Mouse (Mus musculus): ENCODE measurements at regions not wholly inside any gene's neighbourhood (a gene's known extent, or its start where the extent isn't known, plus 50 kb on each side); places are given as distances from the start of the nearest gene placed in this dataset.

GRCm38 (mm10) chr7:115294655-115295230 lies 551.2 kb downstream of the Insc start:
- DNase-seq: no peak

- DNase-seq: peak; percentile 52
Measured at GRCm38 (mm10) chr7:115300241-115300640, 556.7 kb downstream of the Insc start.

DNA sequence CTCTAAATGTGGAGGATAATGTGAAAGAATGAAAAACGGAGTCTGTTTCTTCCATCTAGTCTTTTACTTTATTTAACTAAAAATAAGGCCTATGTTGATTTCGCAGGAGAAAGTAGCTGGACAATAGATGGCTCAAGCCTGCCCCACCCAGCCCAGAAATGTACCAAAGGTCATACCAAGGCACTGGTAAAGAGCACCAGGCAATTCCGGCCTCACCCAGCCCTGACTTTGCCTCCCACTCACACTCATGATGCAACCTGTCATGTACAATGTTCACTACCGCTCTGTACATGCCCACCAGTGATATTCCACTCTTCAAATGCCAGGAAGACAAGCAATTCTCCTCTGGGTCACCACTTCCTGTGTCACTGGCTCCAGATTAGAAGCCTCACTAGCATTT lies 564.9 kb downstream of the Insc start:
- no peak for DNase-seq

DNA sequence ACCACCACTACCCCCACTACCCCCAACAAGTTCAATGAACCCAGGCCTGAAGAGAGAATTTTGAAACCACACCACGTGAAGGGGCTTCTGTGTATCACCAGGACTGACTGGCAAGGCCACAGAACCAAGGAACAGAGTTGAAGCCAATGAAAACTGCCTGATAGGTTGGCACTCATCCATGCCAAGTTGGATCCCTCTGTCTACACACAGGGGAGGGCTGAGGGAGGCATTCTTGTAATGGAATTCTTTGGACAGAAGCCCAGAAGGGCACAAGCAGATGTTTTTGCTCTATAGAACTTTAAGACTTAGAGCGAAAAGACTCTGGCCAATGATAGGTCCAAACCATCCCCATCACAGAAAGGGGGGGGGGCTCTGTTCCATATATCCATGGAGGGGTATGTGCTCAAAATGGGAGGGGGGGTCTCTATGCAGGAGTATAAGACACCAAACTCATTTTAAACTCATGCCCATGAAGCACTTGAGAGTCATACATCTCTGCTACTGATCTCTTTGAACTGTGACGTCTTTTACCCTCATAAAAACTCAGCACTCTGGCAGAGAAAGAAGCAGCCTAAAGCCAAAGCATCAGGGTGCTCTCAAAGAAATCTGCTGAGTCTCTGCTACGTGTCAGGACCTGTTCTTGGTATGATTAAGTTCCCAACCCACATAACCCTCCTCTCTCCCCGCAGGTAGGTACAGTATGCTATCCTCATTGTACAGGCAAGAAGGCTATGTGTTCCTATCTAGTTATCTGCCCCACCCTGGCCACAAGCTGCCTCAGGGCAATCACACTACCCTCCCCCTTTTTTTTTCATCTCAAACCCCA lies 567.1 kb downstream of the Insc start:
- peak; percentile 62 for DNase-seq

DNA sequence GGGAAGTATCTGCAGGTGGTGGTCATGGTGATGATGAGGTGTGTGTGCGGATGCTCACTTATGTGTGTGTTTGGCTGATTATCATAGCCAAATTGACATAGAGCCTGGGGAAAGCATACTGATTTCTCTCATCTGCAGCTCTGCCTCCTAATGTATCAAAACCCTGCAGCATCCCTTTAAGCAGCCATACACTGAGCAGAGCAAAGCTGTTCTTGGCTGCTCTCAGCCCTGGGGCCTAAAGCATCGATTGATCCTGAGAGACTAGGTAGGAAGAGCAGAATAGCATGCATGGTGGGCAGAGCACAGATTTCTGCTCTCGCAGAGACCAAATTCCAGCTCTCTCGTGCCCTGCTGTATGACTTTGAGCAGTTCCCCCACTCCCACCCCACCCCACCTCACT lies 576.0 kb downstream of the Insc start:
- DNase-seq: no peak

DNA sequence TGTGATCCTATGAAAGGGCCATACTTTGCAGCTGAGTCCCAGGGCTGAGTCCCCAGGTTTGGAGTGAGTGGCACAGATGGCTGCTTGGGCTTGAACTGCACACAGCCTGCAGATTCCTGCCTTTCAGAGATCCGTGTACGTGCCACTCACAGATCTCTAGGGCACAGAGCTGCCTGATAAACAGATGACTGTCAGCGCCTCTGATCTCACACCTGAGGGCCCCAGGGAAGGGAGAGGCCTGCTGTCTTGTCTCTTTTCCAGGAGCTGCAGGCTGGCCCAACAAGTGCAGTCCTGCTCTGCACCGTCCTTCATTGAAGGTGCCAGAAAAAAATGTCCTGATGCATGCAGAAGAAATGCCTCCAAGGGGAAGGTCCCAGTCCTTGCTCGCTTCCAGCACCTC lies 579.5 kb downstream of the Insc start:
- DNase-seq: no peak

- no peak for DNase-seq
Measured at GRCm38 (mm10) chr7:115328300-115328699, 584.8 kb downstream of the Insc start.

DNA sequence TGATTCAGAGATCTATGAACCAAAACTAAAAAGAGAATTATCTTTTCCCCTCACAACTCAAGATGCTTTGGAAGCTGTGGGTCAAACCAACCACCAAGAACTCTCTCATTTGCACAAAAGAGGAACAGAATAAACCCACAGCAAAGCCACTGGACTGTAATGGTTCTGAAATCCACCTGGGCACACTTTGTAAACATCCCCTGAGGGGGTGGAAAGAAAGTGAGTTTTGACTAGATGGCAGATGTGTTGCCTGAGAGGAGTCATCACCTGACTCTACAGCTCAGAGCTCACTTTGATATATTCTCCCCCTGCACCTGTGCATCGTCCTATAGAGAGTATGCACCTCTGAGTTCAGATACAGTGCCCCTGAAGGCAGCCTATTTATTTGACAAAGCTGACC lies 588.2 kb downstream of the Insc start:
- DNase-seq: no peak

- DNase-seq: peak; percentile 44
Measured at GRCm38 (mm10) chr7:115333046-115333577, 589.6 kb downstream of the Insc start.

DNA sequence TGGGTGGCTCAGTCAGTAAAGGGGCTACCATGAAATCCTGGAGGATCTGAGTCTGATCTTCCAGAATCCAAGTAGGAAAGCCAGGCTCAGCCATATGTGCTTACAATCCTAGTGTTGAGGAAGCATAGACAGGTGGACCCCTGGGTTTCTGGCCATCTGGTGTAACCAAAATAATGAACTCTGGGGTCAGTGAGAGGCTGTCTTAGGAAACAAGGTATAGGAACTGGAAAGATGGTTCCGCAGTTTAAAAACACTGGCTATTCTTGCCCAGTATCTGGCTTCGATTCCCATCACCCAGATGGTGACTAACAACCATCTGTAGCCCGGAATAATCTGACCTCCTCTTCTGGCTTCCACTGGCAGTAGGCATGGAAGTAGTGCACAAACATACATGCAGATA lies 591.6 kb downstream of the Insc start:
- no peak for DNase-seq

DNA sequence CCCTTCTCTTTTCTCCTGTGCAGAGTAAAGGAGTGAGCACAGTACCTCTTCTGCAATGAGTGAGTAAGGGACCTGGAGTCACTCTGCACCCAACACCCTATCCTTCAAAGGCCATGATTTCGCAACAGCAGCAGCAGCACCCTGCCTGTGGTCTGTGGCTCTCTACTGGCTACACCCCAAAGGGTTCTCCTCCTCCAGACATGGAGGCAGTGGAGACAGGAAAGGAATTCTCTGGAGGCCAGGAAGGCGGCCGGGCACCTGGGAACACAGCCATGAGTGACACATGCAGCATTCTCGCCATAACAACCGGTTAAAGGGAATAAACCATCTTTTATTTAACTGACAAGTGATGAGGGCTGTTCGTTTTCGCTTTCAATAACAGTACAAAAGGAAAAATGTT lies 596.7 kb downstream of the Insc start:
- peak; percentile 18 for DNase-seq

GRCm38 (mm10) chr7:115341007-115341406 lies 597.5 kb downstream of the Insc start:
- DNase-seq: no peak

DNA sequence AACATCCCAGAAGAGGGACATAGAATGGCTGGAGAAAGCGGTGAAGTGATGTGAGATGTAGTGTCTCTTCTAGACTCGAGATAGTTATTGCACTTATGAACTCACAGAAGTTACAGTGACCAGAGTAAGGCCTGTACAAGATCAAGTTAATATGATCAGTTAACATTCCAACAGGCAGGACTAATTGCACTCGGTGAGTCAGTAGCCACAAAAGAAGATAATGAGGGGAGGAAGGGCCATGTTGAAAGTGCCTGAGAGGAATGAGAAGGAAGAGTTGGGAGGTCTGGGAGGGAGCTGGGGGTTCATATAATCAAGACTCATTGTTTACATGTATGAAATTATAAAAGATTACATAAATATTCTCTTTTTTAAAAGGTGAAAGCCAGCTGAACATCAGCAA lies 602.3 kb downstream of the Insc start:
- no peak for DNase-seq

GRCm38 (mm10) chr7:115358711-115359110 lies 615.2 kb downstream of the Insc start:
- DNase-seq: no peak

- DNase-seq: no peak
Measured at GRCm38 (mm10) chr7:115360142-115360541, 616.6 kb downstream of the Insc start.

DNA sequence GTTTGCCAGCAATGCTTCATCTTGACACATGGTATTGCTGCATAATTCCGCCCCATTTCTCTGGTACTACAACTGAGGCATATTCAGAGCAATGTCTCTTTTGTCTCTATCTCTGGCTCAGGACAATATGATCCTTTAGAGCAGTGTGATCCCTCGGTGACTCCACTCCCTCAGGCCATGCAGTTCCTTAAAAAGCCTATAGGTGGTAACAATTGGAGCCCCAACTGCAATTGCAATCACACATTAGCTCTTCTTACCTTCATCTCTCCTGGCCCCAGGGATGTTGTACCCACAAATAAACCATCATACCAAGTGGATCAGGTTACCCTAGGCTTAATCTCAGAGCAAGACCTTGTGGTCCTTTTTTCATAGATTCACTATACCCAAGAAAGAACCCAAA lies 618.6 kb downstream of the Insc start:
- no peak for DNase-seq

GRCm38 (mm10) chr7:115366910-115367309 lies 623.4 kb downstream of the Insc start:
- DNase-seq: peak; percentile 83

DNA sequence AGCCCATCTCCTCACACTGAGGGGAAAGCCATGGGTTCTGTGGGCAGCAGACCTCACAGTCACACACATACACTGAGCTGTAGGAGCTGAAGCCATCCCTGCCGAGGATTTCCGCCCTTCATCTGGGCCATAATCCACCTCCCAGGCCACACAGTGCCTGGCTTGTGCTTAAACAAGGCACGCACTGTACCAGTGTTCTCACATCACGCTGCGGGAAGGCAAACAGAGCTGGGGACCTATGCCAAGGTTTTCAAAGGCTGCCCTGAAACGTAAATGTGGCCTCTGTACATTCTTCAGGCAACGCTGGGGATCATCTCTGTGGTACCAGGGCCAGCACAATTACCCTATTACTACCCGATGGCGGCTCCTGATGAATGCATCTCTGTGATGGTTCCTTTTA lies 627.6 kb downstream of the Insc start:
- no peak for DNase-seq

GRCm38 (mm10) chr7:115372921-115373320 lies 629.4 kb downstream of the Insc start:
- DNase-seq: no peak

- no peak for DNase-seq
Measured at GRCm38 (mm10) chr7:115373781-115374533, 630.5 kb downstream of the Insc start.

DNA sequence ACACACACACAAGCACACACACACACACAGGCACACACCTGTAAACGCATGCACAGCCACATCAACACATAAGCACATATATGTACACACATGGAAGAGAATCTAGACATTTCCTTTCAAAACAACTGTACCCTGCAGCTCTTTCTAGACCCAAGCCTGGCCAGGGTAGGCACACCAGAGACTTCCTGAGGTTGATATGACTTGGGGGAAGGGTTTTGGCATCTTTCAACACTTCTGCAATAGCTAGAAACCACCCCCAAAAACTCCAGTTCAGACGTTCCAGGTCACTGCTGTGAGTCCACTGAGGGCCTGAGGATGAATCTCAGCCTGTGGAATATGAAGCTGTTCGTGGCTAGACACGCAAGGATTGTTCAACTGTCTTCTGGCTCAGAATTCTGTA lies 632.6 kb downstream of the Insc start:
- DNase-seq: no peak

DNA sequence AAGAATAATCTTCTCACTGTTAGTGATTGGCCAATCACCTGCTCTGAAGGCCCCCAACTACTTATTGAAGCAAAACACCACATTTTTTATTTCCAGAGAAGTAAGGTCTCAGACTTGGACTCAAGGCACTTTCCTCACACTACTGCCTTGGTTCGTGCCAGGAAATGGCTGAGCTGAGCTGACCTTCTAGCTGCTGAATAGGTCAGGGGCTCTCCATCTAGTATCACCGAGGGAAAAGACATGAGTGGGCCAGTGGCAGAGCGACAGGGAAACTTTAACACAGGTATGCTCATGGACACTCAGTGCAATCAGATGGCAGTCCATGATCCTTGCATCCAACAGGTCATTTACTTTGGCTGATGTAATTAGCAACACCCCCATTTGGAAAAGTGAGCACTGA lies 635.3 kb downstream of the Insc start:
- no peak for DNase-seq

GRCm38 (mm10) chr7:115379600-115379999 lies 636.1 kb downstream of the Insc start:
- DNase-seq: peak; percentile 16

All from adrenal gland, postnatal 10 days (tissue).